In the genomic region with DNA sequence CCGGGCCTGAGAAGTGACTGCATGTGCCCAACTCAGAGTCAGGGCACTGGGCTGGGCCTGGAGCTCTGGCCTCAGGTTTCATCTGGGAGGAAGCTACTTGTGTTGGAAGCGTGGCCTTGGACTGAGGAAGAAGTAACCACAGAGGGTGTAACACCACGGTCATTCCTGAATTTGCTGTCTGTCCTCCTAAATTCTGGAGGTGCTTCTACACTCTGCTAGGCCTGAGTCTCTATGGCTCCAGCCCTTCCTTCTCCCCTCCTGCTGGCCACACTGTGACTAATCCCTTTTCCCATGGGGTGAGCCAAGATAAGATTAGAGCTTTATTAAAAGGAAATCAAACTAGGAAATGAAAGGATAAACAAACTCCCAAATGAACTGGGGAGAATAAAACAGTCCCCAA, we compare ENCODE assay signal across 15 mouse cellular contexts.
DNase-seq lines count a peak whose midpoint lies in the region; ATAC-seq and TF ChIP-seq lines count a peak whose summit lies in the region.
"Had no signal": no experiment of that assay in that cellular context is flagged by ENCODE, and none has a peak within 500 bp of the region (broad histone marks: within the 10 kb centered on the region; RNA-seq: fewer than 3 reads in every experiment).

No protein-coding gene starts in this region.

- H3K4me2 ChIP-seq in lung, postnatal 0 days (replicated peaks; ENCODE audit: low read depth, low read length) = no peak overlapping the region
- H3K4me2 ChIP-seq in stomach, embryonic 16.5 days (ENCODE audit: low read depth, low read length) = no peak overlapping the region
- H3K4me2 ChIP-seq in hindbrain, embryonic 13.5 days = no peak overlapping the region
- H3K4me2 ChIP-seq: midbrain, embryonic 12.5 days; neural tube, embryonic 12.5 days had no signal

- no peak for ATAC-seq in lung, postnatal 0 days
- ATAC-seq in stomach, embryonic 16.5 days (ENCODE audit: insufficient read depth, low FRiP score) = peak; percentile 51; the same call in 1 of the 2 replicates
- ATAC-seq in hindbrain, embryonic 13.5 days (ENCODE audit: low FRiP score) = no peak
- ATAC-seq: activated CD4-positive, CD25-positive, alpha-beta regulatory T cell, adult 4 months; liver, postnatal 0 days had no signal

- H3K4me1 ChIP-seq in heart, embryonic 10.5 days = peaks cover 57% of the 10 kb centered on the region
- no peaks in the 10 kb centered on the region for H3K4me1 ChIP-seq in lung, postnatal 0 days (ENCODE audit: insufficient read depth, low read depth, low read length)
- H3K4me1 ChIP-seq in stomach, embryonic 16.5 days (ENCODE audit: control insufficient read depth, insufficient read depth, low read length) = peaks cover 31% of the 10 kb centered on the region
- H3K4me1 ChIP-seq in hindbrain, embryonic 13.5 days (replicated peaks) = peaks cover 41% of the 10 kb centered on the region

- H3K36me3 ChIP-seq in heart, embryonic 10.5 days = no peaks in the 10 kb centered on the region
- H3K36me3 ChIP-seq in lung, postnatal 0 days (ENCODE audit: insufficient read depth, low read length) = no peaks in the 10 kb centered on the region
- H3K36me3 ChIP-seq in stomach, embryonic 16.5 days (ENCODE audit: control insufficient read depth, insufficient read depth, low read length) = no peaks in the 10 kb centered on the region
- H3K36me3 ChIP-seq in hindbrain, embryonic 13.5 days = no peaks in the 10 kb centered on the region
- H3K36me3 ChIP-seq: midbrain, embryonic 12.5 days; neural tube, embryonic 12.5 days had no signal

- WGBS in heart, embryonic 10.5 days = 53% methylated on average over 3 of the region's 3 CpGs
- WGBS in lung, postnatal 0 days = 50% methylated on average over 3 of the region's 3 CpGs
- WGBS in stomach, embryonic 16.5 days = 54% methylated on average over 3 of the region's 3 CpGs
- WGBS in hindbrain, embryonic 13.5 days = 71% methylated on average over 3 of the region's 3 CpGs

- no peaks in the 10 kb centered on the region for H3K9me3 ChIP-seq in heart, embryonic 10.5 days
- no peaks in the 10 kb centered on the region for H3K9me3 ChIP-seq in lung, postnatal 0 days (ENCODE audit: low read length)
- no peaks in the 10 kb centered on the region for H3K9me3 ChIP-seq in stomach, embryonic 16.5 days (replicated peaks; ENCODE audit: control insufficient read depth, low read length)
- no peaks in the 10 kb centered on the region for H3K9me3 ChIP-seq in hindbrain, embryonic 13.5 days
- H3K9me3 ChIP-seq: midbrain, embryonic 12.5 days; neural tube, embryonic 12.5 days had no signal

- TF ChIP-seq CTCF in lung, postnatal 0 days (IDR thresholded peaks at IDR 0.05) = no peak; the same call in 1 of the 2 replicates

- H3K9ac ChIP-seq in lung, postnatal 0 days (replicated peaks; ENCODE audit: low read depth) = no peak overlapping the region
- no peak overlapping the region for H3K9ac ChIP-seq in stomach, embryonic 16.5 days (ENCODE audit: low read length)
- H3K9ac ChIP-seq in hindbrain, embryonic 13.5 days = no peak overlapping the region
- H3K9ac ChIP-seq: liver, postnatal 0 days; midbrain, embryonic 12.5 days; neural tube, embryonic 12.5 days had no signal

- 0 out of 2 replicates have a peak, but pooled peaks cover 5% of the 10 kb centered on the region for H3K27me3 ChIP-seq in heart, embryonic 10.5 days (ENCODE audit: insufficient read depth, poor library complexity, severe bottlenecking)
- no peaks in the 10 kb centered on the region for H3K27me3 ChIP-seq in lung, postnatal 0 days (replicated peaks; ENCODE audit: insufficient read depth, low read length)
- no peaks in the 10 kb centered on the region for H3K27me3 ChIP-seq in stomach, embryonic 16.5 days (ENCODE audit: control insufficient read depth, insufficient read depth, low read length)
- no peaks in the 10 kb centered on the region for H3K27me3 ChIP-seq in hindbrain, embryonic 13.5 days
- H3K27me3 ChIP-seq: neural tube, embryonic 12.5 days had no signal

- H3K4me3 ChIP-seq in heart, embryonic 10.5 days = no peak overlapping the region
- no peak overlapping the region for H3K4me3 ChIP-seq in lung, postnatal 0 days (ENCODE audit: low read depth, low read length)
- no peak overlapping the region for H3K4me3 ChIP-seq in stomach, embryonic 16.5 days (replicated peaks; ENCODE audit: low read length)
- no peak overlapping the region for H3K4me3 ChIP-seq in hindbrain, embryonic 13.5 days
- H3K4me3 ChIP-seq: gastrocnemius, adult 2 months; midbrain, embryonic 12.5 days; neural tube, embryonic 12.5 days had no signal

- TF ChIP-seq EP300 in lung, postnatal 0 days (IDR thresholded peaks at IDR 0.05) = 0 out of 2 replicates have a peak, but pooled peaks have one; percentile 12

- H3K27ac ChIP-seq in heart, embryonic 10.5 days = 0 out of 2 replicates have a peak overlapping the region, but pooled peaks have one; percentile 0
- H3K27ac ChIP-seq in lung, postnatal 0 days (ENCODE audit: low read length) = no peak overlapping the region
- H3K27ac ChIP-seq in stomach, embryonic 16.5 days (ENCODE audit: low read length) = no peak overlapping the region
- H3K27ac ChIP-seq in hindbrain, embryonic 13.5 days = no peak overlapping the region
- H3K27ac ChIP-seq: gastrocnemius, adult 2 months; kidney, postnatal 0 days; midbrain, embryonic 12.5 days; neural tube, embryonic 12.5 days had no signal

- DNase-seq in heart, embryonic 10.5 days (ENCODE audit: low spot score) = no peak
- DNase-seq in heart, postnatal 4 days = no peak
- no peak for DNase-seq in lung, postnatal 0 days (ENCODE audit: low spot score)
- DNase-seq in lung, adult 18-20 months = no peak
- DNase-seq in MN1 (ENCODE audit: low spot score) = peak; percentile 55
- DNase-seq: cerebellum, adult 8-10 months; gastrocnemius, adult 2 months; liver, postnatal 0 days; right cerebral cortex, adult 18-20 months had no signal
